Mouse (Mus musculus) limb, embryonic 14.5 days (tissue): Measurements from ENCODE around the gene Nup50. TPM values are rescaled to one million over a fixed set of nuclear protein-coding genes. Genes with fewer than 3 reads are reported as not detected.

Experiments used
- ATAC-seq: fragments of 200-750 bp; cut with Nextera tagmentation; 2 replicates; pipeline ENCODE4 v1.8.0; 2017; ENCODE audit warnings: low read depth, moderate number of reproducible peaks, moderate TSS enrichment; ENCODE audit not compliant: low FRiP score
- DNase-seq: peaks from one replicate; pipeline ENCODE4 v3.0.0-alpha.2; 2015; ENCODE audit warnings: low spot score
- H3K27ac ChIP-seq: fragments of 300-500 bp; sonication (generic); replicated peaks from 2 replicates; pipeline ENCODE4 v1.5.1; 2014; ENCODE audit warnings: low read depth, mild to moderate bottlenecking, low read length, moderate library complexity, mixed read lengths
- H3K27me3 ChIP-seq: fragments of 300-500 bp; sonication (generic); 2 replicates; pipeline ENCODE4 v1.6.1; 2014; ENCODE audit warnings: low read length, mixed read lengths; ENCODE audit not compliant: control insufficient read depth, insufficient read depth
- H3K36me3 ChIP-seq: fragments of 300-500 bp; sonication (generic); 2 replicates; pipeline ENCODE4 v1.6.1; 2014; ENCODE audit warnings: mild to moderate bottlenecking, low read length, moderate library complexity, mixed read lengths; ENCODE audit not compliant: control insufficient read depth, insufficient read depth
- H3K4me1 ChIP-seq: fragments of 300-500 bp; sonication (generic); 2 replicates; pipeline ENCODE4 v1.6.1; 2014; ENCODE audit warnings: antibody characterized with exemption, low read length, mixed read lengths; ENCODE audit not compliant: control insufficient read depth, insufficient read depth
- H3K4me2 ChIP-seq: fragments of 300-500 bp; sonication (generic); replicated peaks from 2 replicates; pipeline ENCODE4 v1.6.1; 2014; ENCODE audit warnings: low read depth, mild to moderate bottlenecking, low read length, moderate library complexity; ENCODE audit not compliant: severe bottlenecking
- H3K4me3 ChIP-seq: fragments of 300-500 bp; sonication (generic); replicated peaks from 2 replicates; pipeline ENCODE4 v1.5.1; 2014; ENCODE audit warnings: low read length
- H3K9ac ChIP-seq: fragments of 300-500 bp; sonication (generic); 2 replicates; pipeline ENCODE4 v1.6.1; 2014; ENCODE audit warnings: mild to moderate bottlenecking, low read depth, low read length, moderate library complexity; ENCODE audit not compliant: severe bottlenecking
- H3K9me3 ChIP-seq: fragments of 300-500 bp; sonication (generic); 2 replicates; pipeline ENCODE4 v1.6.1; 2016; ENCODE audit warnings: low read length; ENCODE audit not compliant: control insufficient read depth
- POLR2A ChIP-seq: fragments of 200-500 bp; IDR thresholded peaks from 2 replicates; pipeline ENCODE4 v1.8.0; 2012; ENCODE audit warnings: inconsistent platforms, mild to moderate bottlenecking, moderate library complexity, borderline replicate concordance; ENCODE audit not compliant: insufficient read depth, insufficient read length; ENCODE audit errors: extremely low read depth
- WGBS: fragments of 180-500 bp; shearing (Covaris S2); extraction: QIAGEN DNeasy Blood & Tissue Kit; methylation state at CpG from one replicate; pipeline ENCODE4 v1.1.7; 2014; 5-methylcytosine and 5-hydroxymethylcytosine counted together
- polyA plus RNA-seq, 2 experiments: library from polyadenylated mRNA; depleted of rRNA in 1 of 2; stranded (reverse) in 1 of 2; unstranded in 1 of 2; fragments of >200 nt; fragmentation: Nextera tagmentation in 1 of 2; extraction: Ambion mirVana in 1 of 2; gene quantifications; 2 replicates each; pipeline versions ENCODE4 v1.2.1 to v1.2.3; 2012 to 2014

Nup50 gene
- polyA plus RNA-seq, 2 experiments, result 19.7 to 29.1 TPM

DNA sequence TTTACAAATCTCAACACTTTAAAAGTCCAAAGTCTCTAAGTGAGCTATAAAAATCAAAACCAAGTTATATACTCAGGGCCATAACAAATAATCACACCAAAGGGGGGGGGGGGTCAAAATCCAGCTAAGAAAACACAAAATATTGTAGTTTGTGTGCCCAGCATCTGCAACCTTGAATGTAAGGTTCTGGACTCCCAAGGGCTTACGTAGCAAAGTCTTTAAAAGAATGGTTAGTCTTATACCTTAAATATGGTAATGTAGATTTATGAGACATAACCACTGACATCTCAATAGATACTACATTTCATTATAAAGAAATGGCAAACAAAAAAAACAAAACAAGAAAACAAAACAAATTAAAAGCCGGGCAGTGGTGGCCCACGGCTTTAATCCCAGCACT is 3.3 kb upstream of the Nup50 start, which contains the start of gene Gm29666:
Gm29666 (minus strand) TSS at position 101 of the 400 bp plus-strand sequence.
- 92% methylated on average over 3 of the region's 3 CpGs for WGBS
- Histone ChIP-seq H3K9ac (no peak within 1 kb of the TSS), H3K27ac (no peak within 1 kb of the TSS), H3K4me1 (peaks cover 7% of the 10 kb centered on the region; the same call in 1 of the 2 replicates), H3K27me3 (no peaks in the 10 kb centered on the region), H3K4me3 (no peak within 1 kb of the TSS), H3K4me2 (no peak within 1 kb of the TSS), H3K9me3 (no peaks in the 10 kb centered on the region), H3K36me3 (no peaks in the 10 kb centered on the region)
- TF ChIP-seq POLR2A, result no peak
- DNase-seq, result no peak
- no peak for ATAC-seq

DNA sequence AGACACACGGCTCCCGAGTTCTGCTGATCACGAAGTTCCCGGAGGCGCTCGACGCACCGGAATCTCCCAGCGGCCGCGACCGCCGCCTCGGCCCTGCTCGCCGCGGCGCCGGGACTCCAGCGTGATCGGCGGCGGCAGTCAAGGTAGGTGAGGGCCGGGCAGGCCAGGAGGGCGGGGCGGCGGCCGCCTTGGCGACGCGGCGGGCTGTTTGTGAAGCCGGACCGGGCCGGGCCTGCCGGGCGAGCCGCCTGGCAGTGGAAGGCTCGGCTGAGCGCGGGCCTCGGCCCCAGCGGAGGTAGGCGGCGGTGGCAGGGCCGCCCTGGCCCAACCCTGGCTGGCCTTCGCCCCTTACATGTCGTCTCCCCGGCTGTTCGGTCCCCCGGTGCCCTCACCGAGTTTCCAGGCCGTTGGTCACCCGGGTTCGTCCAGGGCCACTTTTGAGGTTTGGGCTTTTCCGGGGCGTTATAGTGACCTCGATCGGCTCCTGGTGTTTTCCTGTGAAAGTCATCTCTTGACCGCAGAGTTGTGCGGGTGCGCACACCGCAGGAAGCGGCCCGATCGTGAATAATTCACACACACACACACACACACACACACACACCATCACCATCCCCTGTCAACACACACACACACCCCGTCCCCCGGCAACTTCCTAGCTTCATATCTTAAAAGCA is 434 bp downstream of the Nup50 start:
- Histone ChIP-seq H3K36me3 (peaks cover 16% of the 10 kb centered on the region), H3K9me3 (no peaks in the 10 kb centered on the region), H3K4me3 (peak overlapping the region; percentile 97), H3K9ac (peak overlapping the region; percentile 96), H3K4me2 (peak overlapping the region; percentile 80), H3K27ac (peak overlapping the region; percentile 96), H3K4me1 (peaks cover 15% of the 10 kb centered on the region; the same call in 1 of the 2 replicates), H3K27me3 (no peaks in the 10 kb centered on the region)
- DNase-seq, result peak; percentile 15
- TF ChIP-seq POLR2A, result no peak
- 1% methylated on average over 43 of the region's 68 CpGs for WGBS
- peak; percentile 67 for ATAC-seq

DNA sequence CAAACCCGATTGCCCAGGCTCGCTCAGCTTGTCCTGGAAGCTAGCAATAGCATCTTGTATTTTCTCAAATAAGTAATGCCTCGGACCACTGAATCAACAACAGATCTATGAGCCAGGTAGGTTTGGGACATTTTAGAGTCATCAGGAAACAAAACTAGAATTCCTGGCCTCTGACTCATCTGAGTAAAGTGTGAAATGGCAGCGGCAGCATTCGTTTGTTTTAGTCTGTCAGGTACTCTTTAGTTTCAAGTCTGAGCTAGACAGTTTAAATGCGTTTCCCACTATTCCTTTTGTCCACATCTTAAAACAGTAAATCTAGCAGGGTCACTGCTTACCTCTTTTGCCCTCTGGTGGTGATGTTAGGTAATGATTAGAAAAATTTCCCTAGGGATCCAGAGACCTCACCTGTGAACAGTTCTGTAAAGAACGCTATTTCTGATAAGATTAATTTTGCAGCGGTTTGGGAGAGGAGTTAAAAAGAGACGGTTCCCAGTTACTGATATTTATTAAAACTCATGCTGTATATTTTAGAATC is 1.6 kb downstream of the Nup50 start:
- Histone ChIP-seq H3K27ac (no peak overlapping the region), H3K9me3 (no peaks in the 10 kb centered on the region), H3K36me3 (peaks cover 28% of the 10 kb centered on the region), H3K9ac (peak overlapping the region; percentile 96; the same call in 1 of the 2 replicates), H3K4me3 (peak overlapping the region; percentile 97), H3K4me1 (peaks cover 15% of the 10 kb centered on the region; the same call in 1 of the 2 replicates), H3K27me3 (no peaks in the 10 kb centered on the region), H3K4me2 (peak overlapping the region; percentile 80)
- DNase-seq (peak; percentile 77), ATAC-seq (no peak)
- no peak for TF ChIP-seq POLR2A
- 13% methylated on average over 9 of the region's 9 CpGs for WGBS

DNA sequence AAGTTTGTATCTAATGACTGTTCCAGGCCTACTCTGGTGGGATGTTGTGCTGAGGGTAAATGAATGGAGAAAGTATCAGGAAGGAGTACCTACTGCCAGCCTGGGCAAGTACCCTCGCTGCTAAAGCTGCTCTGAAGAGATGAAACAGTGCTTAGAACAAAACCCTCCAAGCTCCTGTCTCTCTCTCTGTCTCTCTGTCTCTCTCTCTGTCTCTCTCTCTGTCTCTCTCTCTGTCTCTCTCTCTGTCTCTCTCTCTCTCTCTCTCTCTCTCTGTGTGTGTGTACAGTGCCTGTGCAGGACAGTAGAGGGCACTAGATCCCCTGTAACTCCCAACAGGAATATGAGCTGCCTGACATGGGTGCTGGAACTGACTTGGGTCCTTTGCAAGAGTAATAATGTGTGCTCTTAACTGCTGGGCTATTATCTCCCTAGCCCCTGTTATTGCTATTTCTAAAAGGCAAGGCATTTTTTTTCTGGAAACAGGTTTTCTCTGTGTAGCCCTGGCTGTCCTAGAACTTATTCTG is 2.3 kb downstream of the Nup50 start:
- peaks cover 35% of the 10 kb centered on the region for H3K36me3 ChIP-seq
- DNase-seq (no peak), ATAC-seq (no peak)
- peaks cover 15% of the 10 kb centered on the region; the same call in 1 of the 2 replicates for H3K4me1 ChIP-seq
- no peak for TF ChIP-seq POLR2A
- H3K27me3 ChIP-seq, result no peaks in the 10 kb centered on the region
- H3K4me3 ChIP-seq, result no peak overlapping the region
- no peak overlapping the region for H3K9ac ChIP-seq
- WGBS, result 75% methylated on average over 1 of the region's 1 CpGs
- no peak overlapping the region for H3K27ac ChIP-seq
- H3K9me3 ChIP-seq, result no peaks in the 10 kb centered on the region
- H3K4me2 ChIP-seq, result peak overlapping the region; percentile 80

DNA sequence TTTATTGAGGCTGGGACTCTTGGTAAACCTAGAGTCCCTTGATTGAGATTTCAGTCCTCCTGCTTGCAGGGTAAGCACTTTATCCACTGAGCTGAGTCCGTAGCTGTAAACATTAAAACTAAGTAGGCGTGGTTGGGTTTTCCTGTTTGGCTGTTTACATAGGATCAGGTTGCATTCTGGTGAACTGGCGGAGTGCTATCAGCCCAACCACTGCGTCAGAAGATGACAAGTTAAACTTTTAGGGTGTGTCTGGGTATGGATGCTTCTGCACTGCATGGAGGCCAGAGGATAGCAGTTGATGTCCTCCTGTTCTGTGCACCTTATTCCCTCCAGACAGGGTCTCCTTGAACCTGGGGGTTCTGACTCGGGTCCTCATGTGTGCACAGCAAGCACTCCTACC is 9.1 kb downstream of the Nup50 start:
- H3K4me3 ChIP-seq, result no peak overlapping the region
- ATAC-seq (no peak), DNase-seq (no peak)
- no peak overlapping the region for H3K27ac ChIP-seq
- peaks cover 99% of the 10 kb centered on the region for H3K36me3 ChIP-seq
- H3K9ac ChIP-seq, result no peak overlapping the region
- no peaks in the 10 kb centered on the region for H3K4me1 ChIP-seq
- no peaks in the 10 kb centered on the region for H3K9me3 ChIP-seq
- no peaks in the 10 kb centered on the region for H3K27me3 ChIP-seq
- TF ChIP-seq POLR2A, result no peak
- H3K4me2 ChIP-seq, result no peak overlapping the region
- WGBS, result 65% methylated on average over 5 of the region's 5 CpGs
